Mouse (Mus musculus) skeletal muscle tissue, adult 2 months (tissue): ENCODE results near the gene Mdh1b.

ENCODE experiments used
- DNase-seq: peaks from one replicate; pipeline ENCODE4 v3.0.0-alpha.2; 2012; ENCODE audit warnings: low read depth, low spot score

The Mdh1b gene

GRCm38 (mm10) chr1:63659591-63659990 is 70.5 kb downstream of the Mdh1b start:
- peak; percentile 49 for DNase-seq

- DNase-seq = peak; percentile 5
Observed at GRCm38 (mm10) chr1:63658016-63658415, 72.1 kb downstream of the Mdh1b start.
